Mouse (Mus musculus) urinary bladder, postnatal 0 days (tissue): ENCODE data around the gene Itgam. TPM values are rescaled to one million over a fixed set of nuclear protein-coding genes. Genes with fewer than 3 reads are reported as not detected.

ENCODE experiments used
- polyA plus RNA-seq: library from polyadenylated mRNA; unstranded; fragments of >200 nt; fragmentation: Nextera tagmentation; extraction: Ambion mirVana; gene quantifications from 2 replicates; pipeline ENCODE4 v1.2.1, GENCODE M21; 2015

The Itgam gene
- 5.6 and 33.1 TPM in 2 replicates for polyA plus RNA-seq

GRCm38 (mm10) chr7:128062456-128062855 lies at the start of gene Itgam, which contains the start of gene Gm49368:
TSS of gene Itgam (plus strand) at chr7:128062640.
TSS of gene Gm49368 (plus strand) at chr7:128062683.

GRCm38 (mm10) chr7:128128741-128129720 lies 66.6 kb downstream of the Itgam start, which contains the start of gene Itgax:
TSS of gene Itgax (plus strand) at chr7:128129547.

GRCm38 (mm10) chr7:128154076-128154475 lies 91.6 kb downstream of the Itgam start, which contains the start of gene Itgad:
TSS of gene Itgad (plus strand) at chr7:128154376.

Other genes starting within 250 kb of the Itgam start
- 47.2 and 47.9 TPM in 2 replicates for gene Stx4a, start 238.3 kb upstream of the Itgam start, polyA plus RNA-seq
- gene Stx1b, start 238.1 kb upstream of the Itgam start, polyA plus RNA-seq = 0.67 and 1.3 TPM in 2 replicates
- gene Zfp646, start 186.4 kb upstream of the Itgam start, polyA plus RNA-seq = 3.5 and 3.8 TPM in 2 replicates
- gene Zfp668, start 185.8 kb upstream of the Itgam start, polyA plus RNA-seq = 6.5 and 6.9 TPM in 2 replicates
- gene Prss53, start 171.7 kb upstream of the Itgam start, polyA plus RNA-seq = 0.65 and 0.75 TPM in 2 replicates
- gene Gm21974, start 167.2 kb upstream of the Itgam start, polyA plus RNA-seq = not detected in 2 replicates
- 151 and 156 TPM in 2 replicates for gene Vkorc1, start 167.0 kb upstream of the Itgam start, polyA plus RNA-seq
- gene Bckdk, start 158.6 kb upstream of the Itgam start, polyA plus RNA-seq = 103 and 107 TPM in 2 replicates
- 16.2 and 16.4 TPM in 2 replicates for gene Kat8, start 150.1 kb upstream of the Itgam start, polyA plus RNA-seq
- gene Prss8, start 132.5 kb upstream of the Itgam start, polyA plus RNA-seq = 27.0 and 30.7 TPM in 2 replicates
- 7.0 and 8.1 TPM in 2 replicates for gene Prss36, start 115.9 kb upstream of the Itgam start, polyA plus RNA-seq
- 172 TPM in 2 replicates for gene Fus, start 95.2 kb upstream of the Itgam start, polyA plus RNA-seq
- gene Pycard, start 68.8 kb upstream of the Itgam start, polyA plus RNA-seq = 74.4 and 124 TPM in 2 replicates
- 0.10 and 0.20 TPM in 2 replicates for gene Trim72, start 58.7 kb upstream of the Itgam start, polyA plus RNA-seq
- 0.80 TPM in 1 of 2 replicates, not detected in the other for gene Gm49368, start within 50 bp of the Itgam start, polyA plus RNA-seq
- gene Itgax, start 66.9 kb downstream of the Itgam start, polyA plus RNA-seq = 0.07 and 0.29 TPM in 2 replicates
- not detected in 2 replicates for gene Itgad, start 91.7 kb downstream of the Itgam start, polyA plus RNA-seq
- gene Cox6a2, start 143.7 kb downstream of the Itgam start, polyA plus RNA-seq = 0.26 TPM in 1 of 2 replicates, not detected in the other
- 14.9 and 15.4 TPM in 2 replicates for gene Armc5, start 174.7 kb downstream of the Itgam start, polyA plus RNA-seq
- gene 9130023H24Rik, start 175.4 kb downstream of the Itgam start, polyA plus RNA-seq = 4.9 and 5.1 TPM in 2 replicates
- 540 and 628 TPM in 2 replicates for gene Tgfb1i1, start 184.2 kb downstream of the Itgam start, polyA plus RNA-seq
- gene Slc5a2, start 203.0 kb downstream of the Itgam start, polyA plus RNA-seq = not detected in 2 replicates
- gene BC017158, start 235.5 kb downstream of the Itgam start, polyA plus RNA-seq = 29.1 and 30.7 TPM in 2 replicates